Mouse (Mus musculus): ENCODE results near the gene Hsd17b13.
"Not testable (repeated sequence)": the region's sequence is repeated elsewhere in the genome, so short reads cannot be mapped to it uniquely, and the experiment has no call there.

Hsd17b13 gene

DNA sequence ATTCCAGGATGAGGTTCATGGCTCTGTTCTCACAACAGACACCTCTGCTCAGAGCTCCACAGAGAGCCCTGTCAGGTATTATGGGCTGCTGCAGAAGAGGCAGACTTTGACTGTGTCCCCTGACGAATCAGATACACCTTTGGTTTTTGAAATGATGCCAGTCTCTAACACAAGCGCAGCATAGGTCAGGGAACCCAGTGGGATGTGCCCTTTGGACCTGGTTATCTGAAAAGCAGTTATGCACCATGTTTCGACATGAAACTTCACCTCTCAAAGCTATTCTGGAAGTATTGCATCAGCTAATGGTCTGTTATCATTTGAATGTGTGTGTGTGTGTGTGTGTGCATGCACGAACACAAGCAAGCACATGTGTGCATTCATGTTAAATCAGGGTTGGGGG, at the start of gene Hsd17b13:
Gene Hsd17b13 (minus strand): TSS at position 114 of the 400 bp plus-strand sequence.
- DNase-seq: no peak

DNA sequence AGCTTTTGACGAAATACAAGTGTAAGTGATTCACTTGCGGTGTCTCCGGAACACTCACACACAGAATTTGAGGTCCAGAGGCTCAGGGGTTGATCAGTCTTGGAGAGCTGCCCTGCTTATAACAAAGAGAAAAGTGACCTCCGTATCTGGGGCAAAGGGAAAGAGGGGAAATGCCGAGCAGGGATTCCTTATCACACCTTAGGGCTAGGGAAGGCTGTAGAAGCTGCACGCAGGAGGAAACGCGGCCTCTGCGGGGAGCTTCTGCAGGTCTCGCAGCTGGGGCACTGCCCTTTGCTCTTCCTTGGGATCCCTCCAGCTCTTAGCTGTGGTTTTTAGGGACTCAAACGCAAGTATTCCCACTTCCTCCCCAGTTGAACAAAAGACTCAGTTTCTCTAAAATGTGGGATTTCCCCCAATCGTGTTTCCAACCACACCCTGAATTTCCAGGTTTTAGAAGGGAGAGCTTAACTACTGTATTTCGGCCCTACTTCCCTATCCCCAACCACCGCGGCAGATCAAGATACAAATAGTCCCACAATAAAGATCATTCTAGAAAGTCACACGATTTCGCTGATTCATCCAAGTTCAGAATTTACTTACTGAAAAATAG, 48.1 kb upstream of the Hsd17b13 start:
- DNase-seq: no peak

DNA sequence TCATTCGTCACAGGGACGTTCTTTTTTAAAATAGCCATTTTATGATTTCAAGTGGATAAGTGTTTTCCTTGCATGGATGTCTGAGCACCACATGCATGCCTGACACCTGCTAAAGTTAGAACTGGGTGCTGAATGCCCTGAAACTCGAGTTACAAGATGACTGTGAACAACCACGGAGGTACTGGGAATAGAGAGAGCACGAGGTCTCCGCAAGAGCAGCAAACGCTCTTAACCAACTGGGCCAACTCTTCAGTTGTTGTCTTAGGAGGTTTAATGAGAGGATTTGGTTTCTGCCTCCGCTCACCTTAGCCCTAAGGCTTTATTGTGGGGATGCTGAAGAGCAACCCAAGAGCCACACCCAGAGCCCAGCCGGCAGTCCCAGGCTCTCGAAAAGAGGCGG, 47.6 kb upstream of the Hsd17b13 start:
- no peak for DNase-seq

DNA sequence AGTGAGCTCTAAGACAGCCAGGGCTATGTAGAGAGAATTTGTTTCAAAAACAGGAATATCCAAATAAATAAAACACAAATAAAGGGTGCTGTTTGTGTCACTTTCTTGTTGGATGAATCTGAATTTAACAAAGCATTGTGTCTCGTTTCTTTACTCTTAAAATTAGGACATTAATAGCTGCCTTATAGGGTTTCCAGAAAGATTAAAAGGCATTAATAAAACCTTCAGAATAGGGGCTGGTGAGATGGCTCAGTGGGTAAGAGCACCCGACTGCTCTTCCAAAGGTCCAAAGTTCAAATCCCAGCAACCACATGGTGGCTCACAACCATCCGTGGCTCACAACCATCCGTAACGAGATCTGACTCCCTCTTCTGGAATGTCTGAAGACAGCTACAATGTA, 47.0 kb upstream of the Hsd17b13 start:
- DNase-seq: not testable (repeated sequence)

DNA sequence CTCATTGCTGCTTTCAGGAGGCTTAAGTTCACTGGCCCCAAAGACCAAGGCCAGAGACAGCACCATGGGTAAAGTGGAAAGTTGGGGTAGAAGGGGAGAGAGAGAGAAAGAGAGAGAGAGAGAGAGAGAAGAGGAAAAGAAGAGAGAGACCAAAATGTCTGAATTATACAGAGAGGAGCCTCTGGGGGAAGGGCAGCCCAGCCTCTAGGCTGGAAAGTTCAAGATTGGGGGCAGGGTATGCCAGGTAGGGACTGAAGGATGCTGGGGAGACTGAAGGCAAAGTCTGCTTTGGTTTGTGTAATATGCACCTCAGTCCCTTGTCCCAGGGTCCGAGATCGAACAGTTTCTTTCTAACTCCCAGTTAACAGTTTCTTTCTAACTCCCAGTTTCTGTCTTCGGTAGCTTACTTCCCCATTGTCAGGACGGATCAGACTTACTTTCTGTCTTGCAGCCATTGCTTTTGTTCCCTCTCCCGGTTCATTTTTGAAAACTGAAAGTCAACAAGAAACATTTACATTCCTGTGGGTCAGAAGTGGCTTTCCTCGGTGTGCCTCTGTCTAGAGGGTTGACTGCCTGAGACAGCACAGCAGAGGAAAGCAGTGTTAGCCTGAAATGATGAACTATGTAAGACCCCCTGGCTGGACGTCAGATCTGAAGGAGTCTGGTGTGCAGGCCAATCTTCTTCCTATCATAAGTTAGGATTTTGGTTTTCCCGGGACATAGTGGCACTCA, 46.2 kb upstream of the Hsd17b13 start:
- no peak for DNase-seq

DNA sequence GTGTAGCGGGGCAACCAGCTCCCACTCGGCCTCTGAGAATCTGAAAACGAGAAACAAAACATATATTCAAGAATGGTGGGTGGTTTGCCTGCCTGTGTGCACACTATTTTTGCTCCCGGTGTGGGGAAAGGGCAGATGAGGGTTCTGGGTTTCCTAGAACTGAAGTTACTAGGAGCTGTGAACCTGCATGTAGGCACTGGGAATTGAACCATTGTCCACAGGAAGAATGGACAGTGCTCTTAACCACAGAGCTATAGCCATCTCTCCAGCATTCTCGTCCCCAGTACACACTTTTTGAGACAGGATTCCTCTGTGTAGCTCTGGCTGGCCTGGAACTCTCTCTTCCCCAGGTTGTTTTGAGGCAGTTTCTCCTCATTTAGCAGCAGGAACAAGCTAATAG, 45.3 kb upstream of the Hsd17b13 start:
- DNase-seq: no peak

DNA sequence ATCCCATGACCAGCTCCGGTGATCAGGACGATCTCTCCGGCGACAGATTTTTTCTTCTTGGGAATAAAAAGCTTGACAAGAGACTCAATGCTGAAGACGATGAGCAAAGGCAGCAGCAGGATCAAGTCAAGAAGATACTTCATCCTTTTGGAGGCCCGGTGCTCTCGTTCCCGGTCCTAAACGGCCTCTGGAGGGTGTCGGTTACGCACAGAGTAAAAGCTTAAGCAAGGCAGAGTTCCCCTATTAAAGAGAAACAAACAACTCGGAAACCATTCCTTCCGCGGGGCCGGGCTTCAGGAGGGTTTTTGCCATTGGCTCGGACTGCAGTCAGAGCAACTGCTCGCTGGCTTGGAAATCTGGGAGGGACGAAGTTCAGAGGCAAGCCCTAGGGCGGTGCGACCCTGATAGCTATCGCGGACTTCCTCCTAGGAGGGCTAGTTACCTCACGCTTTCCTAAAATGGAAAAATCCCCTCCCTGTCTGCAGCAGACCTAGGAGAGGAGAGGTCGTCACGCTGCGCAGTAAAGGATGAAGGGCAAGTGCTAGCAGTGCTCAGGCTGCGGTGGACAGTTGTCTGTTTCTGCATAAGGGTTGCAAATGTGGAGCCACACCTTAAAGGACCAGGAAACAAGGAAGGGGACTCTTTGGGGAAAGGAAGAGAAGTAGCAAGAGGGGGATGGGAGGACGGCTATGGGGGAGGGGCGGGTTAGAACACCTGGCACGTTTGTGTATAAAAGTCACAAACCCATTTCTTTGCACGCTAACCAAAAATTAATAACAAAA, 44.6 kb upstream of the Hsd17b13 start, which contains the start of gene Hsd17b11:
Gene Hsd17b11 (minus strand): TSS at position 323 of the 782 bp plus-strand sequence.
- DNase-seq: peak; percentile 64

DNA sequence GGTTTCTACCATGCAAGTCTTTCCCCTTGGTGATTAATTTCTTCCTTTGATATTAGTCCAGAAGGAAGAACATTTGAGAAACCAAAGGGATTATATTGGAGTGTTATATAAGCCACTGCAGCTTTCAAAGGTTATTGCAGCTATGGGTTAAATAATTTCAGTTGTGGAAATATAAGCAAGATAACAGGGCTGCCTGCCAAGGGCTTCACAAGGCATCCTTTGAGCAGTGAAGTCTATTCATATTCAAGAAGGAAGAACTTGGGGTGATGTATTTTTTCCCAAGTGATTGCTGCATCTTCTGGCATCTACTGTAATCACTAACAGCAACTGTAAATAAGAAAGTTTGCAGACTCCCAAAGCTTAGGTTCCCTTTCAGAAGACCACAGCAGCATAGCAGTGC, 34.2 kb upstream of the Hsd17b13 start:
- DNase-seq: no peak

DNA sequence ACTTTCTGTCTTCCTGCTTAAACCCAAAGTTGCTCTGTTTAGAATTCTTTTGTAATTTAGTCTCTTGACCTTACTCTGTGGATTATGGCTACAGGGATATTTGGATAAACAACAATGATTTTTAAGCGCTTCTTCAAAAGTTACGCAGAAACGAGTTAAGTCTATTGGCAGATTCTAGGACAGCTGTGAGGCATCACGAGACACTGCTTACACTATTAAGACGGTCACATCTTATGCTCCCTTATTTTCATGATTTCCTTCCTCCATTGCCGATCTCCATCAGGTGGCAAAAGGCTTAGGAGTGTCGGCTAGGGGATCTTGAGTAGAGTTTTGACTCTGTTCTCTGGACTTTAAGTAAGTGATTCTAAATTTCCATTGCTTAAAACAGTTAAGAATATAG, 33.1 kb upstream of the Hsd17b13 start:
- no peak for DNase-seq

DNA sequence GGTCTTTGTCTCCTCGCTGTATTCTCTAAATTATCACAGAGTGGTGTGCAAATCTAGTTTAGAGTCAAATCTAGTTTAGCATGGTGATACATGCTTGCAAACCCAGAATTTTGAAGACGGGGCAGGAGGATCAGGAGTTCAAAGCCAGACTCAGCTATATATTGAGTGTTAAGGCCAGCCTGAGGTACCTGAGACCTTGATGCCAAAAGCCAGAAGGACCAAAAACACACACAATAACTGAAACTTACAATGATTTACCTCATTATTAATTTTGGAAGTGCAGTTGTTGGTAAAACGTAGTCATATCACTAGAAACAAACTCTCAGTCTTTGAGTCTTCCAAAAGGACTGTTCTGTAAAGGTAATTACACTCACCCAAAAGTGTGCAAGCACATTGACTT, 32.2 kb upstream of the Hsd17b13 start:
- no peak for DNase-seq

DNA sequence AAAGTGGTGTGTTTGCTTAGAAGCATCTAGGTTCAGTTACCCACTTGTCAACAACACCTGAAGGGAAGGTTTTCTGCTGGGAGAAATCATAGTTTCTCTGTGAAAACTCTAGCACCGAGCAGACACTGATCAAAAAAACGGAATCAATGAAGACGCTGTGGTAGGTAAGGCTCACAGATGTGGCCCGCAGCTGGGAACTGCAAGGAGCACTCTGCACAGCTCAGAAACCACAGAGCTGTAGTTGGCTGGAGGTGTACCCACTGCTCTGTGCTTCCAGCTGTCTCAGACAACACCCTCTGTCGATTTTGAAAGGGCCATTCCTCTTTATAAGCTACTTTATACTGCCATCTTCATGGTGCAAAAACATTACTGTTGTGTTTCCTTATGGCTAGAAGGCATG, 30.6 kb upstream of the Hsd17b13 start:
- DNase-seq: no peak

DNA sequence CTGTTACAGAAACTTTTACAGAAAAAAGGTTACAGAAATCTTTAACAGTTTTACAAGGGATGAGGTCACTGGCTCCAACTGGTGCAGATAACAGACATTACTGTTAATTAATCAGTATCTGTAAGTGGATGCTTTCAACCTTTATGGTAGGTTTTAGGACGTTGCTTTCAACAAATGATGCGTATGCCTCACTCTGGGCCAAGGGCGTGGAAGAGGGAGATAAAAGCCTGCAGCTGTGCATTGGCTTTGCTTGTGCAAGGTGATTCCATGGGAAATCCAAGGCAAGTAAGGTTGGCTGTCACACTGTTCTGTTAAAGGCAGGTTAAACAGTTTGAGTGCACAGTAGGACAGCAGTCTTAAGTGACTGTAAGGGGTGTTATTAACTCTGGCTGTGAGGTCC, 29.6 kb upstream of the Hsd17b13 start:
- DNase-seq: no peak

DNA sequence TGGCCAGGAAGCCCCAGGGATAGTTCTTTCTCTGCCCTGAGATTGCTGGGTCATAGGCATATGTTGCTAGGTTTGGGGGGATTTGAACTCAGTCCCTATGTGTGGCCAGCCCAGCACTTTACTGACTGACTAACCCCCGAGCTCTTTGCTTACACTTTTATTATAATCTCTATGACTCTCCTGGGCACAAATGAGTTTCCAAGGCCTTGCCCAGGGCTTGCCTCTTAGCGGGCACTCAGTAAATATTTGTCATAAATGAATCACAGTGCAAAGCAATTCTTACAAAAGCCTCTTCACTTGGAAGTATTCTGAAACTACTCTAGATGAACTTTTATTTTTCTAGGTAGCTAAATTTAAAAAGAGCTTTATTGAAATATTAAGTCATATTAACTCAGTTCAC, 26.7 kb upstream of the Hsd17b13 start:
- DNase-seq: no peak

DNA sequence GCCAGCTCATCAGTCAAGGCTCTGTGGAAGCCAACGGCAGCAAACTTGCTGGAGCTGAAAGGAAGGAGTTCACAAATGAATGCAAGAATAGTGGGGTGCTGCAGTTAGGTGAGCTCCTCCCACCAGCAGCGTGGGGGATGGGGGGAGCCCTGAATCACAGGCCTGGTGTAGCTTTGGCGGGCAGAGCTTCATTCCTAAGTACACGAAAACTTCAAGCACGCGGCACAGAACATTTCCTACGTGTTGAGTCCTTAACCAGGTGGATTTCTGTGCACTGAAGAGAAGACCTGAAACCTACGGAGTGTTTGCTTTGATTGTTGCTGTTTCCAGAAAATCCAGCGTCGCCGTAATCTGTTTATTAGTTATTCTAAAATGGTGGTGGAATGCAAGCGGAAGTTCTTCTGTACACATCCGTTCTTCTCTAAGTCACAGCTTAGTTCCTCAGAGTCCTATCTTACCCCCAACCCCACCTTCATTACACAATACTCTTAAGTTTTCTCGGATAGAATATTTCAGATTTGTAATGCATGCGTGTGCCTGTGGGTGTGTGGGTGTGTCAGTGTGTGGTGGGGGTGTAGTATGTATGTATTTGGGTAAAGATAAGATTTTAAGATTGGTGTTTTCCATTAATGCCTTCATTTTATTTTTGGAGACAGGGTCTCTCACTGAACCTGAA, 26.2 kb upstream of the Hsd17b13 start:
- no peak for DNase-seq

DNA sequence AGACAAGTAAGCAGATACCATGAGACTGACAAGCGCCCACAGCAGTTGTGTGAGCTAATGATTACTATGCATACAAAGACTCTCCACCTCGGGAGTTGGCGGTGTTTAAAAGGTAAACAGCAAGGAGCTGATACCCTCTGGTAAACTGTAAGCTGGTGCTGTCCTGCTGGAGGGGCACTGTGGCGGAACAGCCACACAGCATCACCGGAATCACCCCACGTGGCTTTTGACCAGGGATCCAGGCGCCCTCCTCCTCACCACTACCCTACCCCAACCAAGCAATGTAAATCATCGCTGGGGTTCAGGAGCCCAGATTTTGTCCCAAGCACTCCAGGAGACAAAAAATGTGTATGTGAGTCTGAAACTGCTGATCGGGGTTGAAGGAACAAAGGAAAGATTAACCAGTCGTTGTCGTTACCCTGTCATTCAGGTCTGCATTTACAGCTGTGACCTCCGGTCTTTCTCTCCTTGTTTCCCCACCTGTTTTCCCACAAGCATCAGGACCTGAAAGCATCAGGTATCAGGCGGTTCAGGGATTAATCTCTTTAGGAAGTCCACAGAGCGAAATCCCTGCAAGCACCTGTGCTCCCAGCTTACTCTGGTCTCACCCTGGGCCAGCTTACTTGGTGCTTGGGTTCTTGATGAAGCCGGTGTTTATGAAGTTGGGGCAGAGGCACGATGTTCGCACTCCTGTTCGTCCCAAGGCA, 25.5 kb upstream of the Hsd17b13 start:
- no peak for DNase-seq

DNA sequence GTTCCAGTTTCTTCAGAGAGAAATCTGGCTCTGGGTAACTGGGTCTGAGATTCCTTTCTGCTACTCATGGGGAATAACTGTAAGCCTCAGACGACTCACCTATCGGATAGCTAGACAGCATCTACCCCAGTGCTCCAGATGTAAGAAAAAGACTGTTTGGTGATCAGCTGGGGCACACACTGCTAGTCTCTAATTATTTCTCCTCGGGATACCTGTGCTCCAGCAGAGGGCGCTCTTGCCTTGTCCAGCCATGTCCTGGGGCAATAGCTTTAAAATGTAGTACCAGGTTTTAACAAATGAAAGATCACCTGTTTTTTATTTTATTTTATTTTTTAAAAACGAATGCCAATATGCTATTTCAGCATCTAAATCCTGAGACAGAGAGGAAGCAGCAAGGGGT, 22.5 kb upstream of the Hsd17b13 start:
- DNase-seq: peak; percentile 66

DNA sequence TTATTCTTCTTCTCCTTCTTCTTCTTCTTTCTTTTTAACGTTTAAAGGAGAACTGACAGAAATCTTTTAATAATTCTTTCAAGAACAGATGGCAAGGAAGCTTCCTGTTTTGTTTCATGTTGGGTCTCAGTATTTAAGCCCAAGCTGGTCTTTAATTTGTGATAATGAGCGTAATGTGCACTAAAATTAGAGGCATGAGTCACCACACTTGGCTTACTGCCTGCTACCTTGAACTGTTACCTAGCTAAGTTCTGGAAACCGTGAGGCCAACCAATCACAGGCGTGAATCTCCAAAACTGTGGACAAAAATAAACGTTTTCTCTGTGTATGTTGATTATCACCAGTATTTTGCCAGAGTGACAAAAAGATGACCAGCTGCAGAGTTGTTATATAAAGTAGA, 21.5 kb upstream of the Hsd17b13 start:
- DNase-seq: peak; percentile 39

DNA sequence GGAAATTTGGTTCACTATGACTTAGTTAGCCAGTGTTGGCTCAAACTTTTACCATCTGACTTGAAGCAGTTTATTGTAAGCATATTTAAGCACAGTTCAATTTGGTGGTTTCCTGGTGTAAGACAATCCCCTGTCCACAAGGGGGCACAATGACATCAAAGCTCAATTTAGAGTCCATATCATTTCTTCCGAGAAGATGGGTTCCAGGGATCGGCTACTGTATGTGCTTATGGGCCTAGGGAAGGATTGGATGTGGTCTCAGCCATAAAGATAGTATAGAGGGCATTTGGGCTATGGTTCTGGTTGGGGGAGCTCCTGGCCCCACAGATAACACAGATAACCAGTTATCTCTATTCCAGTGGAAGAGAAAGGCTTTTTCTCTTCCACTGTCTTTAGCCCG, 18.0 kb upstream of the Hsd17b13 start:
- DNase-seq: no peak

DNA sequence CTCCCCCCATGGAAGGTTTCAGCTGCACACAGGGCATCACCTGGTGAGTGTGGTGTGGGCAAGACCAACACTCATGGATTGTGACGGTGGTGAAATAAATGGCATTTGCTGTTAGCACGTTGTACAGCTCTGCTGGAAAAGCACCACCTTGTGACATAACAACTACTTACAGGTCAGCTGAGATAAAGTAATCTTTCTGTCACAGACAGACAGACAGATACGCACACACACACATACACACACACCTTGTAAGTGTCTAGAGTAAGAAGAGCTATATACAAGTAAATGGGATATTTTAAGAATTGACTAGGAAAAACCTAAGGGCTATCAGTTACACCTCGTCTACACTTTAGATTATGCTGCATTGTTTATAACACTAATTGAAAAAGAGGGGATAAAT, 17.5 kb upstream of the Hsd17b13 start:
- DNase-seq: no peak

DNA sequence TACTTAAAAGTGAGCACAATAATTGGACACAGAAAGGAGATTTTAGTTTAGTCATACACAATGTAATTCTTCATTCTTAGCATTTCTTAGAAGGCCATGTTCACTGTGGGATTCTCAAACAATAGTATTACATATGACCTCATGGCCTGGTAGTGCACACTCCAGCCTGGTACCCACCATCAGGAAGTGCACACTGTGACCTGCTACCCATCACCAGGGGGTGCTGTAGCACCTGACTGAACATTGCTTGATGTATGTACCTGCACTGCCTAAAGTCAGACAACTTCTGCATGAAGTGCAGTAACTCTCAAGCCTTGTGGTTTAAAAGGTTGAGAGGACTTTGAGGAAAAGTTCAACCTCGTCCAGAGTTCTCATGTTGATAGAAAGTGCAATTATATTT, 16.4 kb upstream of the Hsd17b13 start:
- DNase-seq: no peak

DNA sequence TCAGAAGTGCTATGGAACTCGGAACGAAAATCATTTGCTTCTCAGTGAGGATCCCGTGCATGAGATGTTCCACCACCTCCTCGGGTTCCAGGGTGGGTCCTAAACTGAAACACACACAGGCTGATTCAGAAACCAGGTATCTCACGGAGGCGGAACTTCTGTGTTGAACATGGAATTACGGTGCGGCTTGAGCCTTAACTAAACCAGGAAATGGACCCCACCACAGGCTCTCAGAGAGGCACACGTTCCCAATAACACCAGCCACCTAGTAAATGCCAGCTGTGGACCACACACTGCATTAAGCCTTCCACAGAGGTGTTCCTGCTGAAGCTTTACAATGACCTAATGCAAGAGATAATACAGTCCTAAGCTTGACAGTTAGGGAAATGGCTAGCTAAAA, 15.6 kb upstream of the Hsd17b13 start:
- no peak for DNase-seq

DNA sequence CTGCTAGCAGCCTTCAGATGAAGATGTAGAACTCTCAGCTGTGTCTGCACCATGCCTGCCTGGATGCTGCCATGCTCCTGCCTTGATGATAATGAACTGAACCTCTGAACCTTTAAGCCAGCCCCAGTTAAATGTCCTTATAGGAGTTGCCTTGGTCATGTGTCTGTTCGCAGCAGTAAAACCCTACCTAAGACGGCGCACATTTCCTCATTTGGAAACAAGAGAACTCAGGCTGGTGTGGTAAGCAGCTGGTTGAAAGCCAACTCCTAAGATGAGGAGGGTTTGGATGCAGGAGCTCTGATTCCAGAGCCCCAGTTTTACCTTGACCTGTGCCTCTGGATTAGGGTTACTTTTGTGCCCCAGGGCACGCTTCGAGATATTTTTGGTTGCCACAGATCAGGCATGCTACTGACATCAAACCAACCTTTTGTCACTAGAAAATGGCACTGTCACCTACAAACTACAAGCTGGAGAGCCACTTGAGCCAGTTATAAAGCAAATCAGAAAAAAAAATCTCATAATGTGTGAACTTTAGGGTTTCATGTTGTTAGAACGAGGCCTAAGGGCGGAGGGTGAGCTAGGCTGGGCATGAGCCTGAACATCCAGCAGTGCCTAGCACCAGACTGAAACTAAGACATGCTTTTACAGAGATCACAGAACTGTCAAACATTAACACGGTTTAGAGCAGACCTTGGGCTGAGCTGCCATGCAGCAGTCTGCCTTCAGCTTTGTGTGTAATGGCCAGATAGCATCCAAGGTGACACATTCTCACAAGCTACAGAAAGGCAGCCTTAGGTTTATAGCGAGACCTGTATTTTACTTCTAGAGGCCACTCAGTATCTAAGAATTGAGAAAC, 3.7 kb upstream of the Hsd17b13 start:
- no peak for DNase-seq

Measured in cerebellum, adult 11-12 months (tissue).